Mouse (Mus musculus) C2C12 (cell line): ENCODE measurements at regions not wholly inside any gene's neighbourhood (a gene's known extent, or its start where the extent isn't known, plus 50 kb on each side); places are given as distances from the start of the nearest gene placed in this dataset.

ENCODE experiments used
- H3K27me3 ChIP-seq: one replicate; pipeline ENCODE4 v1.6.1; 2011; ENCODE audit not compliant: control insufficient read depth, insufficient read depth, insufficient read length
- H3K36me3 ChIP-seq: one replicate; pipeline ENCODE4 v1.6.1; 2011; ENCODE audit not compliant: control insufficient read depth, insufficient read depth
- H3K4me3 ChIP-seq: one replicate; pipeline ENCODE4 v1.5.1; 2011; ENCODE audit warnings: mild to moderate bottlenecking, control low read depth; ENCODE audit not compliant: poor library complexity, insufficient read depth, severe bottlenecking
- H3K79me2 ChIP-seq: one replicate; pipeline ENCODE4 v1.6.1; 2011; ENCODE audit not compliant: control insufficient read depth, insufficient read depth
- H3K79me3 ChIP-seq: one replicate; pipeline ENCODE4 v1.6.1; 2011; ENCODE audit warnings: low read depth, control low read depth
- H3ac ChIP-seq: one replicate; pipeline ENCODE3; 2011; ENCODE audit warnings: low read depth; ENCODE audit not compliant: control insufficient read depth, insufficient read length
- CEBPB ChIP-seq: IDR thresholded peaks from one replicate; pipeline ENCODE4 v1.6.1; 2011; ENCODE audit warnings: low read depth, mild to moderate bottlenecking, control low read depth, moderate library complexity
- CTCF ChIP-seq: IDR thresholded peaks from one replicate; pipeline ENCODE4 v1.5.1; 2011; ENCODE audit not compliant: control insufficient read depth, insufficient read depth, insufficient read length
- FOSL1 ChIP-seq: IDR thresholded peaks from one replicate; pipeline ENCODE4 v1.8.0; 2011; ENCODE audit warnings: mild to moderate bottlenecking, low read length; ENCODE audit not compliant: poor library complexity, insufficient read depth, severe bottlenecking
- MAX ChIP-seq: IDR thresholded peaks from one replicate; pipeline ENCODE4 v1.6.1; 2011; ENCODE audit warnings: mild to moderate bottlenecking, control low read depth
- MYOD1 ChIP-seq: IDR thresholded peaks from one replicate; pipeline ENCODE4 v1.6.1; 2011; ENCODE audit warnings: low read depth; ENCODE audit not compliant: control insufficient read depth, insufficient read length
- MYOG ChIP-seq: IDR thresholded peaks from one replicate; pipeline ENCODE4 v1.6.1; 2011; ENCODE audit not compliant: control insufficient read depth, insufficient read length; ENCODE audit errors: extremely low read depth
- USF1 ChIP-seq: IDR thresholded peaks from one replicate; pipeline ENCODE4 v1.6.1; 2011; ENCODE audit warnings: low read depth, mild to moderate bottlenecking, control low read depth, moderate library complexity

DNA sequence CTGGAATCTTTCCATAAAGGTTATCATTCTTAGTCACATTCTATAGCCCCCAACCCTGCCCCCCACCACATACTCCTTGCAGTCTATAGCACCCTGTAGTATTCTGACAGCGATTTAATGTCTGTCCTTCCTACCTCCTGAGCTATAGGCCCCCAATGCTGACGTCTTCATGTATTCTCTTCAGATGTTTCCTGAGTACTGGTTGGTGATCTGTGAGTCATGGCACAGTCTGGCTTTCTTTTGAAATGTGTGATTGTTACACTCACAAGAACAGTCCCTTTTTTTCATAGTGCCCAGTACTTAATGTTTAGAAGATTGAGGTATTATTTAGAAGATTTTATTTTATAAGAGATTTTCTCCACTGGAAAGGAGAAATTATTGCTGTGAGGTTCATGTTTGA lies 634.6 kb upstream of the Zeb2 start:
- TF ChIP-seq MAX (no peak), MYOD1 (no peak), CEBPB (no peak), MYOG (no peak), USF1 (no peak), CTCF (no peak), FOSL1 (no peak)
- Histone ChIP-seq H3ac (no peak overlapping the region), H3K36me3 (no peaks in the 10 kb centered on the region), H3K4me3 (no peak overlapping the region), H3K79me3 (no peaks in the 10 kb centered on the region), H3K79me2 (no peaks in the 10 kb centered on the region), H3K27me3 (no peaks in the 10 kb centered on the region)

- Histone ChIP-seq H3K79me3 (no peaks in the 10 kb centered on the region), H3K79me2 (no peaks in the 10 kb centered on the region), H3K36me3 (no peaks in the 10 kb centered on the region), H3K27me3 (no peaks in the 10 kb centered on the region), H3K4me3 (no peak overlapping the region), H3ac (no peak overlapping the region)
- TF ChIP-seq CTCF (no peak), CEBPB (no peak), USF1 (no peak), FOSL1 (no peak), MYOG (no peak), MAX (no peak), MYOD1 (no peak)
These were observed 632.2 kb upstream of the Zeb2 start for GRCm38 (mm10) chr2:45749379-45749778.

GRCm38 (mm10) chr2:45747263-45748236 lies 630.4 kb upstream of the Zeb2 start:
- no peaks in the 10 kb centered on the region for H3K79me3 ChIP-seq
- TF ChIP-seq CTCF: no peak
- no peak for TF ChIP-seq USF1
- no peak for TF ChIP-seq MAX
- no peak for TF ChIP-seq MYOG
- no peak for TF ChIP-seq FOSL1
- no peak for TF ChIP-seq MYOD1
- TF ChIP-seq CEBPB: peak; percentile 89

GRCm38 (mm10) chr2:45746606-45747005 lies 629.4 kb upstream of the Zeb2 start:
- Histone ChIP-seq H3ac (no peak overlapping the region), H3K79me2 (no peaks in the 10 kb centered on the region), H3K4me3 (no peak overlapping the region), H3K36me3 (no peaks in the 10 kb centered on the region), H3K27me3 (no peaks in the 10 kb centered on the region), H3K79me3 (no peaks in the 10 kb centered on the region)
- TF ChIP-seq FOSL1 (no peak), MYOD1 (no peak), MYOG (no peak), MAX (no peak), USF1 (no peak), CEBPB (no peak), CTCF (no peak)

More at GRCm38 (mm10) chr2:45747263-45748236, 630.4 kb upstream of the Zeb2 start:
- Histone ChIP-seq H3K27me3 (no peaks in the 10 kb centered on the region), H3ac (no peak overlapping the region), H3K79me2 (no peaks in the 10 kb centered on the region), H3K36me3 (no peaks in the 10 kb centered on the region), H3K4me3 (no peak overlapping the region)

DNA sequence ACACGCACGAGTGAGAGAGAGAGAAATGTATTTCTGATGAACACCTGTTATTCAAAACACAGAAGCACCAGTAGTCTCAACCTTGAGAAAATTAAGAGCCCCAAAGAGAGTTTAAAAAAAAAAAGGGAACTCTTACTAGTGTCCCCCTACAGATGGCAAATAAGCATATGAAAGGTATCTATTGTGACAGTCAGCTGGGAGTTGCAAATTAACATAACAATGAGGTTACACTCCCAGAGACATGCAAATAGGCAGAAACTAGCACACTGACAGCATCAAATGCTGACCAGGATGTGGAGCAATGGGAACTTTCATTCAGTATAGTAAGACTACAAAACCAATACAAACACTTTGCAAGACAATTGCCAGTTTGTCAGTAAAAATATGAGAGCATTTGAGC lies 619.1 kb upstream of the Zeb2 start:
- H3K36me3 ChIP-seq: no peaks in the 10 kb centered on the region
- no peaks in the 10 kb centered on the region for H3K27me3 ChIP-seq
- no peaks in the 10 kb centered on the region for H3K79me2 ChIP-seq
- H3K4me3 ChIP-seq: no peak overlapping the region
- no peak overlapping the region for H3ac ChIP-seq
- H3K79me3 ChIP-seq: no peaks in the 10 kb centered on the region
- TF ChIP-seq CEBPB (no peak), MAX (no peak)

DNA sequence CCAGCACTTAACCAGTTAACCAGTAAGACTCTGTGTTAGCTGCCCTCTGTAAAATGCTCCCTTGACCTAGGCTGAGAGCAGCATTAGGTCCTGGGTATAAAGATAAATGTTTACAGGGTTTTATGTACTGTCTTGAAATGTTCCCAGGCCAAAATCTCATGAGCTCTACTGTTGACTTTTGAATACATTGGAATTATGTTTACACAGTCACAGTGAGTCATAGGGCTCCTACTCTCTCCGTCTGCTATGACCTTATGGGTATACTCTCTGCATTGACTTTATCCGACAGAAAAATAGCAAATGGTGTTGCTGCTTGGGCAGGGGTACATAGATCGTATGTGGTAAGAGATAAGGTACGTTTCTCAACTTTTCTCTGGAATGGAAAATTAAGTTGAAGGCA lies 596.8 kb upstream of the Zeb2 start:
- Histone ChIP-seq H3K79me2 (no peaks in the 10 kb centered on the region), H3K4me3 (no peak overlapping the region), H3ac (no peak overlapping the region), H3K36me3 (no peaks in the 10 kb centered on the region), H3K79me3 (no peaks in the 10 kb centered on the region), H3K27me3 (no peaks in the 10 kb centered on the region)
- TF ChIP-seq FOSL1 (no peak), USF1 (no peak), CTCF (no peak), MAX (no peak), MYOD1 (no peak), MYOG (no peak), CEBPB (no peak)
